11 mouse cellular contexts compared by ENCODE assay signal in genomic region chr2:101751236-101751922, GRCm38 (mm10).
DNase-seq lines count a peak whose midpoint lies in the region; ATAC-seq lines count a peak whose summit lies in the region.
"Had no signal": no experiment of that assay in that cellular context is flagged by ENCODE, and none has a peak within 500 bp of the region (broad histone marks: within the 10 kb centered on the region; RNA-seq: fewer than 3 reads in every experiment).

No protein-coding gene starts in this region.

- peak overlapping the region; percentile 64 for H3K27ac ChIP-seq in heart, embryonic 16.5 days (ENCODE audit: low read length)
- H3K27ac ChIP-seq in lung, embryonic 16.5 days (ENCODE audit: low read length) = peak overlapping the region; percentile 86
- H3K27ac ChIP-seq in limb, embryonic 12.5 days = peak overlapping the region; percentile 62; the same call in 1 of the 2 replicates
- H3K27ac ChIP-seq: neural tube, embryonic 12.5 days had no signal

- no peaks in the 10 kb centered on the region for H3K27me3 ChIP-seq in heart, embryonic 16.5 days (ENCODE audit: control insufficient read depth, insufficient read depth, low read length)
- H3K27me3 ChIP-seq in lung, embryonic 16.5 days (ENCODE audit: control insufficient read depth, insufficient read depth, low read depth, low read length) = no peaks in the 10 kb centered on the region
- no peaks in the 10 kb centered on the region for H3K27me3 ChIP-seq in limb, embryonic 12.5 days
- H3K27me3 ChIP-seq: neural tube, embryonic 12.5 days had no signal

- H3K4me1 ChIP-seq in heart, embryonic 16.5 days (ENCODE audit: control insufficient read depth, insufficient read depth, low read length) = peaks cover 29% of the 10 kb centered on the region
- peaks cover 58% of the 10 kb centered on the region for H3K4me1 ChIP-seq in lung, embryonic 16.5 days (replicated peaks; ENCODE audit: control insufficient read depth, insufficient read depth, low read length)
- H3K4me1 ChIP-seq in limb, embryonic 12.5 days (replicated peaks) = peaks cover 39% of the 10 kb centered on the region

- no peak for DNase-seq in heart, postnatal 14 days
- no peak for DNase-seq in lung, postnatal 14 days
- DNase-seq in embryo, embryonic 10 days (ENCODE audit: low spot score) = peak; percentile 74
- DNase-seq in gastrocnemius, postnatal 36 days = no peak
- DNase-seq in left cerebral cortex, adult 11 months (ENCODE audit: low spot score) = no peak
- DNase-seq: adrenal gland, postnatal 36 days; cerebellum, postnatal 14 days had no signal

- no peak overlapping the region for H3K9ac ChIP-seq in heart, embryonic 16.5 days (ENCODE audit: low read length)
- no peak overlapping the region for H3K9ac ChIP-seq in lung, embryonic 16.5 days (ENCODE audit: low read length)
- H3K9ac ChIP-seq in limb, embryonic 12.5 days (replicated peaks) = no peak overlapping the region
- H3K9ac ChIP-seq: neural tube, embryonic 12.5 days had no signal

- no peak; the same call in 1 of the 2 replicates for ATAC-seq in heart, embryonic 16.5 days (replicated peaks; ENCODE audit: extremely low read depth, insufficient read depth, low FRiP score)
- ATAC-seq in lung, embryonic 16.5 days (ENCODE audit: low read depth) = peak; percentile 45
- peak; percentile 86 for ATAC-seq in limb, embryonic 12.5 days (ENCODE audit: insufficient number of reproducible peaks, insufficient read depth, low FRiP score, low TSS enrichment, low read depth)

- intact Hi-C loops in heart, postnatal 14 days (cut with DNase I) = no loop called here
- intact Hi-C loops in gastrocnemius, postnatal 36 days (cut with DNase I) = no loop called here

- H3K9me3 ChIP-seq in heart, embryonic 16.5 days (replicated peaks; ENCODE audit: control insufficient read depth, low read length) = no peaks in the 10 kb centered on the region
- H3K9me3 ChIP-seq in lung, embryonic 16.5 days (ENCODE audit: control insufficient read depth, low read length) = no peaks in the 10 kb centered on the region
- no peaks in the 10 kb centered on the region for H3K9me3 ChIP-seq in limb, embryonic 12.5 days
- H3K9me3 ChIP-seq: neural tube, embryonic 12.5 days had no signal

- H3K4me2 ChIP-seq in heart, embryonic 16.5 days (ENCODE audit: low read depth, low read length) = peak overlapping the region; percentile 0; the same call in 1 of the 2 replicates
- H3K4me2 ChIP-seq in lung, embryonic 16.5 days (ENCODE audit: low read depth, low read length) = no peak overlapping the region
- no peak overlapping the region for H3K4me2 ChIP-seq in limb, embryonic 12.5 days
- H3K4me2 ChIP-seq: neural tube, embryonic 12.5 days had no signal

- no peak overlapping the region for H3K4me3 ChIP-seq in heart, embryonic 16.5 days (ENCODE audit: low read length)
- H3K4me3 ChIP-seq in lung, embryonic 16.5 days (ENCODE audit: low read length) = no peak overlapping the region
- no peak overlapping the region for H3K4me3 ChIP-seq in limb, embryonic 12.5 days (replicated peaks)
- H3K4me3 ChIP-seq: neural tube, embryonic 12.5 days had no signal

- no peaks in the 10 kb centered on the region for H3K36me3 ChIP-seq in heart, embryonic 16.5 days (ENCODE audit: control insufficient read depth, insufficient read depth)
- no peaks in the 10 kb centered on the region for H3K36me3 ChIP-seq in lung, embryonic 16.5 days (ENCODE audit: control insufficient read depth, insufficient read depth, low read length)
- 0 out of 2 replicates have a peak, but pooled peaks cover 1% of the 10 kb centered on the region for H3K36me3 ChIP-seq in limb, embryonic 12.5 days
- H3K36me3 ChIP-seq: neural tube, embryonic 12.5 days had no signal

- 20% methylated on average over 4 of the region's 4 CpGs for WGBS in heart, embryonic 16.5 days
- 22% methylated on average over 4 of the region's 4 CpGs for WGBS in lung, embryonic 16.5 days
- 16% methylated on average over 4 of the region's 4 CpGs for WGBS in limb, embryonic 12.5 days
